Mouse (Mus musculus) limb, embryonic 10.5 days (tissue): ENCODE data around the gene Oxsm. TPM values are rescaled to one million over a fixed set of nuclear protein-coding genes. Genes with fewer than 3 reads are reported as not detected.
A peak's percentile ranks its signal among the peaks of the same experiment; 100 is the strongest.

Experiments used
- DNase-seq: peaks from one replicate; pipeline ENCODE4 v3.0.0-alpha.2; 2017; ENCODE audit warnings: low spot score
- H3K27ac ChIP-seq: fragments of 300-500 bp; sonication (generic); 2 replicates; pipeline ENCODE4 v1.5.1; 2016; ENCODE audit warnings: mild to moderate bottlenecking
- H3K27me3 ChIP-seq: fragments of 300-500 bp; sonication (generic); 2 replicates; pipeline ENCODE4 v1.6.1; 2016; ENCODE audit warnings: low read depth, mild to moderate bottlenecking; ENCODE audit not compliant: poor library complexity, severe bottlenecking
- H3K36me3 ChIP-seq: fragments of 300-500 bp; sonication (generic); 2 replicates; pipeline ENCODE4 v1.6.1; 2016; ENCODE audit warnings: mild to moderate bottlenecking, moderate library complexity
- H3K4me1 ChIP-seq: fragments of 300-500 bp; sonication (generic); 2 replicates; pipeline ENCODE4 v1.6.1; 2016
- H3K4me3 ChIP-seq: fragments of 300-500 bp; sonication (generic); 2 replicates; pipeline ENCODE4 v1.5.1; 2016; ENCODE audit warnings: mild to moderate bottlenecking, moderate library complexity
- H3K9me3 ChIP-seq: fragments of 300-500 bp; sonication (generic); replicated peaks from 2 replicates; pipeline ENCODE4 v1.6.1; 2016; ENCODE audit warnings: mild to moderate bottlenecking
- WGBS: fragments of 180-500 bp; shearing (Covaris S2); methylation state at CpG from one replicate; pipeline ENCODE4 v1.1.7; 2016; 5-methylcytosine and 5-hydroxymethylcytosine counted together
- polyA plus RNA-seq: library from polyadenylated mRNA; unstranded; fragments of >200 nt; fragmentation: Nextera tagmentation; extraction: Ambion mirVana; gene quantifications from 2 replicates; pipeline ENCODE4 v1.2.1, GENCODE M21; 2016

The Oxsm gene
- 1.3 and 1.8 TPM in 2 replicates for polyA plus RNA-seq

- no peaks in the 10 kb centered on the region for H3K9me3 ChIP-seq
- WGBS: under 1% methylated on average over 65 of the region's 65 CpGs
- peaks cover 7% of the 10 kb centered on the region for H3K4me1 ChIP-seq
- peak; percentile 92 for DNase-seq
- no peaks in the 10 kb centered on the region for H3K36me3 ChIP-seq
- peak within 1 kb of the TSS; percentile 98 for H3K27ac ChIP-seq
- H3K27me3 ChIP-seq: no peaks in the 10 kb centered on the region
- H3K4me3 ChIP-seq: peak within 1 kb of the TSS; percentile 79
Observed at GRCm38 (mm10) chr14:16249171-16249874, at the start of gene Oxsm, which contains the start of gene Ngly1. TSS of gene Oxsm (minus strand) at chr14:16249808. TSS of gene Ngly1 (plus strand) at chr14:16249280.

- H3K9me3 ChIP-seq: no peaks in the 10 kb centered on the region
- no peaks in the 10 kb centered on the region for H3K4me1 ChIP-seq
- no peak overlapping the region for H3K4me3 ChIP-seq
- WGBS: 69% methylated on average over 2 of the region's 2 CpGs
- no peaks in the 10 kb centered on the region for H3K36me3 ChIP-seq
- H3K27me3 ChIP-seq: no peaks in the 10 kb centered on the region
- no peak overlapping the region; the same call in 1 of the 2 replicates for H3K27ac ChIP-seq
- DNase-seq: no peak
Observed at GRCm38 (mm10) chr14:16296816-16297468, 47.3 kb upstream of the Oxsm start.

GRCm38 (mm10) chr14:16293921-16294320 lies 44.3 kb upstream of the Oxsm start:
- no peak overlapping the region for H3K27ac ChIP-seq

GRCm38 (mm10) chr14:16293015-16293414 lies 43.4 kb upstream of the Oxsm start:
- H3K36me3 ChIP-seq: no peaks in the 10 kb centered on the region
- DNase-seq: no peak
- no peak overlapping the region for H3K27ac ChIP-seq
- no peaks in the 10 kb centered on the region for H3K27me3 ChIP-seq
- no peaks in the 10 kb centered on the region for H3K4me1 ChIP-seq
- no peaks in the 10 kb centered on the region for H3K9me3 ChIP-seq
- H3K4me3 ChIP-seq: no peak overlapping the region

More at GRCm38 (mm10) chr14:16293921-16294320, 44.3 kb upstream of the Oxsm start:
- Histone ChIP-seq H3K4me3 (no peak overlapping the region), H3K9me3 (no peaks in the 10 kb centered on the region), H3K27me3 (no peaks in the 10 kb centered on the region), H3K4me1 (no peaks in the 10 kb centered on the region), H3K36me3 (no peaks in the 10 kb centered on the region)
- DNase-seq: no peak
- 91% methylated on average over 1 of the region's 1 CpGs for WGBS

GRCm38 (mm10) chr14:16292371-16292770 lies 42.8 kb upstream of the Oxsm start:
- Histone ChIP-seq H3K36me3 (no peaks in the 10 kb centered on the region), H3K27me3 (no peaks in the 10 kb centered on the region), H3K4me3 (no peak overlapping the region), H3K27ac (no peak overlapping the region; the same call in 1 of the 2 replicates), H3K9me3 (no peaks in the 10 kb centered on the region), H3K4me1 (no peaks in the 10 kb centered on the region)
- no peak for DNase-seq
- 57% methylated on average over 1 of the region's 1 CpGs for WGBS

GRCm38 (mm10) chr14:16283966-16284365 lies 34.4 kb upstream of the Oxsm start:
- Histone ChIP-seq H3K27ac (no peak overlapping the region), H3K36me3 (no peaks in the 10 kb centered on the region), H3K4me1 (no peaks in the 10 kb centered on the region), H3K4me3 (no peak overlapping the region), H3K9me3 (no peaks in the 10 kb centered on the region), H3K27me3 (no peaks in the 10 kb centered on the region)
- 72% methylated on average over 4 of the region's 4 CpGs for WGBS
- DNase-seq: no peak

GRCm38 (mm10) chr14:16279196-16279595 lies 29.6 kb upstream of the Oxsm start:
- WGBS: 89% methylated on average over 4 of the region's 4 CpGs

GRCm38 (mm10) chr14:16273677-16274076 lies 24.1 kb upstream of the Oxsm start:
- H3K4me1 ChIP-seq: no peaks in the 10 kb centered on the region
- H3K36me3 ChIP-seq: no peaks in the 10 kb centered on the region
- WGBS: 93% methylated on average over 3 of the region's 3 CpGs
- H3K27me3 ChIP-seq: no peaks in the 10 kb centered on the region
- H3K27ac ChIP-seq: no peak overlapping the region
- no peak for DNase-seq
- H3K4me3 ChIP-seq: no peak overlapping the region
- no peaks in the 10 kb centered on the region for H3K9me3 ChIP-seq

More at GRCm38 (mm10) chr14:16279196-16279595, 29.6 kb upstream of the Oxsm start:
- Histone ChIP-seq H3K36me3 (no peaks in the 10 kb centered on the region), H3K4me3 (no peak overlapping the region), H3K27me3 (no peaks in the 10 kb centered on the region), H3K9me3 (no peaks in the 10 kb centered on the region), H3K27ac (no peak overlapping the region), H3K4me1 (no peaks in the 10 kb centered on the region)
- no peak for DNase-seq

GRCm38 (mm10) chr14:16269776-16270175 lies 20.2 kb upstream of the Oxsm start:
- H3K36me3 ChIP-seq: no peaks in the 10 kb centered on the region
- no peaks in the 10 kb centered on the region for H3K4me1 ChIP-seq
- no peaks in the 10 kb centered on the region for H3K9me3 ChIP-seq
- no peak for DNase-seq
- WGBS: 95% methylated on average over 2 of the region's 2 CpGs
- no peak overlapping the region for H3K27ac ChIP-seq
- no peak overlapping the region for H3K4me3 ChIP-seq
- H3K27me3 ChIP-seq: no peaks in the 10 kb centered on the region

- H3K9me3 ChIP-seq: no peaks in the 10 kb centered on the region
- no peaks in the 10 kb centered on the region for H3K4me1 ChIP-seq
- no peak overlapping the region for H3K4me3 ChIP-seq
- H3K36me3 ChIP-seq: no peaks in the 10 kb centered on the region
- no peak for DNase-seq
- H3K27ac ChIP-seq: no peak overlapping the region
- 89% methylated on average over 5 of the region's 5 CpGs for WGBS
- no peaks in the 10 kb centered on the region for H3K27me3 ChIP-seq
Observed at GRCm38 (mm10) chr14:16267028-16267427, 17.4 kb upstream of the Oxsm start.

GRCm38 (mm10) chr14:16261869-16262268 lies 12.3 kb upstream of the Oxsm start:
- Histone ChIP-seq H3K27ac (no peak overlapping the region), H3K27me3 (no peaks in the 10 kb centered on the region), H3K9me3 (no peaks in the 10 kb centered on the region), H3K4me1 (no peaks in the 10 kb centered on the region), H3K4me3 (no peak overlapping the region), H3K36me3 (peaks cover 4% of the 10 kb centered on the region; the same call in 1 of the 2 replicates)
- 89% methylated on average over 3 of the region's 3 CpGs for WGBS
- DNase-seq: no peak

- H3K4me3 ChIP-seq: no peak overlapping the region
- H3K27ac ChIP-seq: no peak overlapping the region
- H3K9me3 ChIP-seq: no peaks in the 10 kb centered on the region
- DNase-seq: no peak
- no peaks in the 10 kb centered on the region for H3K4me1 ChIP-seq
- H3K27me3 ChIP-seq: no peaks in the 10 kb centered on the region
- 84% methylated on average over 6 of the region's 6 CpGs for WGBS
- H3K36me3 ChIP-seq: peaks cover 6% of the 10 kb centered on the region; the same call in 1 of the 2 replicates
Observed at GRCm38 (mm10) chr14:16260541-16260940, 10.9 kb upstream of the Oxsm start.

GRCm38 (mm10) chr14:16256209-16256608 lies 6.6 kb upstream of the Oxsm start:
- Histone ChIP-seq H3K27me3 (no peaks in the 10 kb centered on the region), H3K36me3 (peaks cover 10% of the 10 kb centered on the region; the same call in 1 of the 2 replicates), H3K9me3 (no peaks in the 10 kb centered on the region), H3K4me3 (no peak overlapping the region), H3K27ac (no peak overlapping the region), H3K4me1 (no peaks in the 10 kb centered on the region)
- DNase-seq: no peak
- WGBS: 86% methylated on average over 2 of the region's 2 CpGs
